Mouse (Mus musculus) lung, adult 2 months (tissue): ENCODE results near the gene Ogdh.

ENCODE experiments used
- CTCF ChIP-seq: fragments of 200-500 bp; IDR thresholded peaks from 2 replicates; pipeline ENCODE4 v1.5.1; 2011; ENCODE audit warnings: mild to moderate bottlenecking, low read length, control low read depth; ENCODE audit not compliant: insufficient read depth
- POLR2A ChIP-seq: fragments of 200-500 bp; IDR thresholded peaks from 2 replicates; pipeline ENCODE4 v1.6.1; 2011; ENCODE audit warnings: low read depth, mild to moderate bottlenecking, control low read depth, low read length, borderline replicate concordance; ENCODE audit errors: extremely low read depth

DNA sequence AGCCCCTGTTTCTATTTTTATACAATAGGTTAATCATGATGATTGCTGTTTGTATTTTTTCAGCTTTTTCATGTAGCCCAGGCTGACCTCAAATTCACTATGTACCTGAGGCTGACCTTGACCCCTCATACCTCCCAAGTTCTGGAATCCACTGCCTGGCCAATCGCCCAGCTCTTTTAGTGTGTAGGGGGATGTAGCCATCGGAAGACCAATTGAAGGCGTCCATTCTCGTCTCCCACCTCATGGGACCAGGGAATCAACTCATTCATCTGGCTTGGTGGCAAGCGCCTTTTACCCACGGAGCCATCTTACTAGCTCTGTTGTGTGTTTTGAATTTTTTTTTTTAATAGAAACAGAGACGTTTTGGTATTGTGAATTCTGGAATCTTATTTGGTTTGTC, 39.8 kb downstream of the Ogdh start:
- TF ChIP-seq POLR2A, result no peak
- TF ChIP-seq CTCF, result no peak
